ENCODE assay signal across 21 mouse cellular contexts in genomic region chr14:121654416-121654967, GRCm38 (mm10).
DNase-seq lines count a peak whose midpoint lies in the region; ATAC-seq and TF ChIP-seq lines count a peak whose summit lies in the region.
"Had no signal": no experiment of that assay in that cellular context is flagged by ENCODE, and none has a peak within 500 bp of the region (broad histone marks: within the 10 kb centered on the region; RNA-seq: fewer than 3 reads in every experiment).

No protein-coding gene starts in this region.

- no peaks in the 10 kb centered on the region for H3K9me3 ChIP-seq in heart, embryonic 13.5 days
- no peaks in the 10 kb centered on the region for H3K9me3 ChIP-seq in lung, embryonic 14.5 days (ENCODE audit: low read depth, low read length)
- no peaks in the 10 kb centered on the region for H3K9me3 ChIP-seq in embryonic facial prominence, embryonic 15.5 days (replicated peaks)
- H3K9me3 ChIP-seq: forebrain, embryonic 15.5 days; hindbrain, embryonic 12.5 days; midbrain, embryonic 15.5 days had no signal

- peak overlapping the region; percentile 77; the same call in 1 of the 2 replicates for H3K27ac ChIP-seq in heart, embryonic 13.5 days (replicated peaks)
- peak overlapping the region; percentile 36; the same call in 1 of the 2 replicates for H3K27ac ChIP-seq in lung, embryonic 14.5 days (ENCODE audit: low read depth)
- 0 out of 2 replicates have a peak overlapping the region, but pooled peaks have one; percentile 13 for H3K27ac ChIP-seq in embryonic facial prominence, embryonic 15.5 days (replicated peaks)
- H3K27ac ChIP-seq: forebrain, embryonic 15.5 days; hindbrain, embryonic 12.5 days; liver, embryonic 14.5 days; midbrain, embryonic 15.5 days had no signal

- H3K4me2 ChIP-seq in heart, embryonic 13.5 days: no peak overlapping the region
- H3K4me2 ChIP-seq in lung, embryonic 14.5 days: peak overlapping the region; percentile 16; the same call in 1 of the 2 replicates
- no peak overlapping the region for H3K4me2 ChIP-seq in embryonic facial prominence, embryonic 15.5 days (replicated peaks)
- H3K4me2 ChIP-seq: forebrain, embryonic 15.5 days; hindbrain, embryonic 12.5 days; midbrain, embryonic 15.5 days had no signal

- TF ChIP-seq CTCF in lung, embryonic 14.5 days (IDR thresholded peaks at IDR 0.05; ENCODE audit: low read depth): no peak

- peaks cover 11% of the 10 kb centered on the region; the same call in 1 of the 2 replicates for H3K36me3 ChIP-seq in heart, embryonic 13.5 days
- H3K36me3 ChIP-seq in lung, embryonic 14.5 days (ENCODE audit: insufficient read depth): 0 out of 2 replicates have a peak, but pooled peaks cover 5% of the 10 kb centered on the region
- no peaks in the 10 kb centered on the region for H3K36me3 ChIP-seq in embryonic facial prominence, embryonic 15.5 days
- H3K36me3 ChIP-seq: forebrain, embryonic 15.5 days; hindbrain, embryonic 12.5 days; midbrain, embryonic 15.5 days had no signal

- no peak overlapping the region for H3K9ac ChIP-seq in heart, embryonic 13.5 days
- H3K9ac ChIP-seq in lung, embryonic 14.5 days: no peak overlapping the region
- no peak overlapping the region for H3K9ac ChIP-seq in embryonic facial prominence, embryonic 15.5 days
- H3K9ac ChIP-seq: forebrain, embryonic 15.5 days; hindbrain, embryonic 12.5 days; liver, embryonic 14.5 days; midbrain, embryonic 15.5 days had no signal

- no peak for ATAC-seq in heart, embryonic 13.5 days (ENCODE audit: extremely low read depth, insufficient number of reproducible peaks, low FRiP score, low TSS enrichment)
- no peak; the same call in 1 of the 2 replicates for ATAC-seq in lung, embryonic 14.5 days (ENCODE audit: insufficient read depth)
- no peak for ATAC-seq in embryonic facial prominence, embryonic 15.5 days (ENCODE audit: insufficient number of reproducible peaks, low FRiP score, low TSS enrichment, low read depth)
- ATAC-seq: activated CD4-positive, CD25-positive, alpha-beta regulatory T cell, adult 4 months; forebrain, embryonic 15.5 days; inflammation-experienced regulatory T-cells, adult 6 months; midbrain, embryonic 15.5 days; Patski had no signal

- DNase-seq in heart, adult 9 months (ENCODE audit: low spot score in 2 of 2): no peak
- peak; percentile 72 for DNase-seq in lung, embryonic 14.5 days
- DNase-seq in lung, postnatal 25 days (ENCODE audit: low spot score): no peak
- DNase-seq in skeletal muscle tissue, adult 2 months (ENCODE audit: low read depth, low spot score): peak; percentile 34
- DNase-seq in thymus, postnatal 25 days: no peak
- no peak for DNase-seq in c-Kit-positive CD71-positive TER-119-positive erythroid progenitor cells, embryonic 14.5 days (ENCODE audit: low spot score)
- DNase-seq: adrenal gland, postnatal 36 days; cerebellum, adult 9-10 months; left cerebral cortex, postnatal 4 days; right cerebral cortex, adult 18-20 months; spleen, adult 18-20 months; thymus, postnatal 14 days had no signal

- WGBS in heart, embryonic 13.5 days: 62% methylated on average over 7 of the region's 7 CpGs
- 26% methylated on average over 7 of the region's 7 CpGs for WGBS in lung, embryonic 14.5 days
- WGBS in embryonic facial prominence, embryonic 15.5 days: 33% methylated on average over 7 of the region's 7 CpGs

- H3K27me3 ChIP-seq in heart, embryonic 13.5 days (replicated peaks): no peaks in the 10 kb centered on the region
- no peaks in the 10 kb centered on the region for H3K27me3 ChIP-seq in lung, embryonic 14.5 days (ENCODE audit: insufficient read depth, low read length)
- no peaks in the 10 kb centered on the region for H3K27me3 ChIP-seq in embryonic facial prominence, embryonic 15.5 days
- H3K27me3 ChIP-seq: forebrain, embryonic 15.5 days; hindbrain, embryonic 12.5 days; midbrain, embryonic 15.5 days; Patski had no signal

- H3K4me3 ChIP-seq in heart, embryonic 13.5 days: no peak overlapping the region
- H3K4me3 ChIP-seq in lung, embryonic 14.5 days (ENCODE audit: low read depth, low read length): no peak overlapping the region
- H3K4me3 ChIP-seq in embryonic facial prominence, embryonic 15.5 days (replicated peaks): no peak overlapping the region
- H3K4me3 ChIP-seq: forebrain, embryonic 15.5 days; hindbrain, embryonic 12.5 days; midbrain, embryonic 15.5 days had no signal

- H3K4me1 ChIP-seq in heart, embryonic 13.5 days: peaks cover 43% of the 10 kb centered on the region
- H3K4me1 ChIP-seq in lung, embryonic 14.5 days (ENCODE audit: insufficient read depth): peaks cover 29% of the 10 kb centered on the region
- peaks cover 4% of the 10 kb centered on the region; the same call in 1 of the 2 replicates for H3K4me1 ChIP-seq in embryonic facial prominence, embryonic 15.5 days
- H3K4me1 ChIP-seq: forebrain, embryonic 15.5 days; midbrain, embryonic 15.5 days had no signal

Comparison
In these comparisons a context has a peak if more than half of its experiments do, and no peak if none do; other contexts are left out.
1. DNase-seq: peak in lung, embryonic 14.5 days (single experiment) and skeletal muscle tissue, adult 2 months (single experiment); none in heart, adult 9 months (0 of 2), lung, postnatal 25 days (single experiment), thymus, postnatal 25 days (single experiment) and c-Kit-positive CD71-positive TER-119-positive erythroid progenitor cells, embryonic 14.5 days (single experiment).
2. H3K27ac ChIP-seq: peak in every context shown above with its lines; median percentile 77 in heart, embryonic 13.5 days; 36 in lung, embryonic 14.5 days; 13 in embryonic facial prominence, embryonic 15.5 days.